Mouse (Mus musculus) kidney, embryonic 14.5 days (tissue): ENCODE measurements around the gene Gmds. TPM values are rescaled to one million over a fixed set of nuclear protein-coding genes. Genes with fewer than 3 reads are reported as not detected.

Experiments used
- ATAC-seq: fragments of 200-750 bp; cut with Nextera tagmentation; 2 replicates; pipeline ENCODE4 v1.8.0; 2017; ENCODE audit warnings: moderate number of reproducible peaks, mild to moderate bottlenecking, moderate TSS enrichment, moderate library complexity; ENCODE audit not compliant: low FRiP score, low TSS enrichment
- H3K27ac ChIP-seq: fragments of 300-500 bp; sonication (generic); 2 replicates; pipeline ENCODE4 v1.5.1; 2014; ENCODE audit warnings: low read depth, mild to moderate bottlenecking, low read length, moderate library complexity, mixed read lengths
- H3K27me3 ChIP-seq: fragments of 300-500 bp; sonication (generic); 2 replicates; pipeline ENCODE4 v1.6.1; 2014; ENCODE audit warnings: mild to moderate bottlenecking, low read length; ENCODE audit not compliant: control insufficient read depth, insufficient read depth
- H3K36me3 ChIP-seq: fragments of 300-500 bp; sonication (generic); 2 replicates; pipeline ENCODE4 v1.6.1; 2014; ENCODE audit warnings: low read length, mixed read lengths; ENCODE audit not compliant: control insufficient read depth, insufficient read depth
- H3K4me1 ChIP-seq: fragments of 300-500 bp; sonication (generic); 2 replicates; pipeline ENCODE4 v1.6.1; 2014; ENCODE audit warnings: low read length, mixed read lengths; ENCODE audit not compliant: control insufficient read depth, insufficient read depth
- H3K4me2 ChIP-seq: fragments of 300-500 bp; sonication (generic); replicated peaks from 2 replicates; pipeline ENCODE4 v1.6.1; 2014; ENCODE audit warnings: low read depth, mild to moderate bottlenecking, low read length
- H3K4me3 ChIP-seq: fragments of 300-500 bp; sonication (generic); 2 replicates; pipeline ENCODE4 v1.5.1; 2014; ENCODE audit warnings: mild to moderate bottlenecking, low read length
- H3K9ac ChIP-seq: fragments of 300-500 bp; sonication (generic); 2 replicates; pipeline ENCODE4 v1.6.1; 2014; ENCODE audit warnings: low read depth, mild to moderate bottlenecking, low read length, moderate library complexity
- H3K9me3 ChIP-seq: fragments of 300-500 bp; sonication (generic); 2 replicates; pipeline ENCODE4 v1.6.1; 2016; ENCODE audit warnings: low read length; ENCODE audit not compliant: control insufficient read depth
- WGBS: fragments of 180-500 bp; shearing (Covaris S2); extraction: QIAGEN DNeasy Blood & Tissue Kit; methylation state at CpG from one replicate; pipeline ENCODE4 v1.1.7; 2014; 5-methylcytosine and 5-hydroxymethylcytosine counted together
- polyA plus RNA-seq: library from polyadenylated mRNA; unstranded; fragments of >200 nt; fragmentation: Nextera tagmentation; extraction: Ambion mirVana; gene quantifications from 2 replicates; pipeline ENCODE4 v1.2.1, GENCODE M21; 2014

Gene Gmds
- polyA plus RNA-seq, 1 experiment from 2014 or later = 38.6 TPM

GRCm38 (mm10) chr13:32088303-32088977 is 250.1 kb downstream of the Gmds start:
- no peak overlapping the region for H3K4me3 ChIP-seq
- H3K9ac ChIP-seq = no peak overlapping the region
- H3K36me3 ChIP-seq = no peaks in the 10 kb centered on the region
- H3K4me1 ChIP-seq = no peaks in the 10 kb centered on the region
- H3K27ac ChIP-seq = no peak overlapping the region
- ATAC-seq = no peak
- H3K4me2 ChIP-seq = no peak overlapping the region
- H3K27me3 ChIP-seq = no peaks in the 10 kb centered on the region
- H3K9me3 ChIP-seq = no peaks in the 10 kb centered on the region
- 75% methylated on average over 7 of the region's 7 CpGs for WGBS

- WGBS = 17% methylated on average over 6 of the region's 6 CpGs
Observed at GRCm38 (mm10) chr13:32080520-32081249, 257.9 kb downstream of the Gmds start.

GRCm38 (mm10) chr13:32073630-32074029 is 264.9 kb downstream of the Gmds start:
- H3K36me3 ChIP-seq = no peaks in the 10 kb centered on the region
- H3K9me3 ChIP-seq = no peaks in the 10 kb centered on the region
- H3K27me3 ChIP-seq = no peaks in the 10 kb centered on the region
- H3K4me1 ChIP-seq = peaks cover 6% of the 10 kb centered on the region; the same call in 1 of the 2 replicates
- H3K9ac ChIP-seq = no peak overlapping the region
- no peak overlapping the region for H3K4me2 ChIP-seq
- 7% methylated on average over 2 of the region's 2 CpGs for WGBS
- H3K27ac ChIP-seq = no peak overlapping the region
- ATAC-seq = peak; percentile 83
- no peak overlapping the region for H3K4me3 ChIP-seq

More at GRCm38 (mm10) chr13:32080520-32081249, 257.9 kb downstream of the Gmds start:
- no peak overlapping the region for H3K4me2 ChIP-seq
- H3K9me3 ChIP-seq = no peaks in the 10 kb centered on the region
- H3K27ac ChIP-seq = peak overlapping the region; percentile 42; the same call in 1 of the 2 replicates
- ATAC-seq = peak; percentile 95
- H3K4me1 ChIP-seq = peaks cover 4% of the 10 kb centered on the region; the same call in 1 of the 2 replicates
- no peak overlapping the region for H3K9ac ChIP-seq
- no peaks in the 10 kb centered on the region for H3K27me3 ChIP-seq
- no peaks in the 10 kb centered on the region for H3K36me3 ChIP-seq
- H3K4me3 ChIP-seq = no peak overlapping the region

- peak; percentile 95 for ATAC-seq
- WGBS = 18% methylated on average over 6 of the region's 6 CpGs
- no peaks in the 10 kb centered on the region for H3K9me3 ChIP-seq
Observed at GRCm38 (mm10) chr13:32055321-32055720, 283.2 kb downstream of the Gmds start.

GRCm38 (mm10) chr13:32053587-32053986 is 285.0 kb downstream of the Gmds start:
- Histone ChIP-seq H3K27ac (no peak overlapping the region), H3K9me3 (no peaks in the 10 kb centered on the region), H3K4me3 (no peak overlapping the region), H3K4me1 (peaks cover 14% of the 10 kb centered on the region; the same call in 1 of the 2 replicates), H3K9ac (no peak overlapping the region), H3K4me2 (no peak overlapping the region), H3K36me3 (no peaks in the 10 kb centered on the region), H3K27me3 (no peaks in the 10 kb centered on the region)
- no peak for ATAC-seq

More at GRCm38 (mm10) chr13:32055321-32055720, 283.2 kb downstream of the Gmds start:
- Histone ChIP-seq H3K36me3 (no peaks in the 10 kb centered on the region), H3K9ac (no peak overlapping the region), H3K4me1 (peaks cover 14% of the 10 kb centered on the region; the same call in 1 of the 2 replicates), H3K27ac (no peak overlapping the region), H3K4me2 (no peak overlapping the region), H3K27me3 (no peaks in the 10 kb centered on the region), H3K4me3 (no peak overlapping the region)

GRCm38 (mm10) chr13:32047980-32048959 is 290.3 kb downstream of the Gmds start:
- ATAC-seq = no peak
- no peaks in the 10 kb centered on the region for H3K4me1 ChIP-seq
- H3K9ac ChIP-seq = no peak overlapping the region
- no peak overlapping the region for H3K4me3 ChIP-seq
- no peaks in the 10 kb centered on the region for H3K9me3 ChIP-seq
- no peaks in the 10 kb centered on the region for H3K27me3 ChIP-seq
- H3K27ac ChIP-seq = no peak overlapping the region
- no peak overlapping the region for H3K4me2 ChIP-seq
- H3K36me3 ChIP-seq = no peaks in the 10 kb centered on the region
- 43% methylated on average over 6 of the region's 6 CpGs for WGBS

GRCm38 (mm10) chr13:32046961-32047360 is 291.6 kb downstream of the Gmds start:
- no peak for ATAC-seq
- no peak overlapping the region for H3K4me2 ChIP-seq
- no peak overlapping the region for H3K4me3 ChIP-seq
- H3K9me3 ChIP-seq = no peaks in the 10 kb centered on the region
- H3K4me1 ChIP-seq = no peaks in the 10 kb centered on the region
- no peaks in the 10 kb centered on the region for H3K36me3 ChIP-seq
- WGBS = 37% methylated on average over 4 of the region's 4 CpGs
- no peaks in the 10 kb centered on the region for H3K27me3 ChIP-seq
- no peak overlapping the region for H3K27ac ChIP-seq
- H3K9ac ChIP-seq = no peak overlapping the region

- 58% methylated on average over 2 of the region's 2 CpGs for WGBS
- no peaks in the 10 kb centered on the region for H3K4me1 ChIP-seq
- no peaks in the 10 kb centered on the region for H3K36me3 ChIP-seq
- H3K9me3 ChIP-seq = no peaks in the 10 kb centered on the region
- no peak overlapping the region for H3K27ac ChIP-seq
- H3K27me3 ChIP-seq = no peaks in the 10 kb centered on the region
- H3K4me2 ChIP-seq = no peak overlapping the region
- H3K4me3 ChIP-seq = no peak overlapping the region
- H3K9ac ChIP-seq = no peak overlapping the region
- ATAC-seq = no peak
Observed at GRCm38 (mm10) chr13:32042748-32043147, 295.8 kb downstream of the Gmds start.
